Mouse (Mus musculus): ENCODE measurements around the gene Cdk11b. TPM values are rescaled to one million over a fixed set of nuclear protein-coding genes. Genes with fewer than 3 reads are reported as not detected.

The Cdk11b gene
- polyA plus RNA-seq, 1 experiment from 2014 or later = 67.3 TPM

DNA sequence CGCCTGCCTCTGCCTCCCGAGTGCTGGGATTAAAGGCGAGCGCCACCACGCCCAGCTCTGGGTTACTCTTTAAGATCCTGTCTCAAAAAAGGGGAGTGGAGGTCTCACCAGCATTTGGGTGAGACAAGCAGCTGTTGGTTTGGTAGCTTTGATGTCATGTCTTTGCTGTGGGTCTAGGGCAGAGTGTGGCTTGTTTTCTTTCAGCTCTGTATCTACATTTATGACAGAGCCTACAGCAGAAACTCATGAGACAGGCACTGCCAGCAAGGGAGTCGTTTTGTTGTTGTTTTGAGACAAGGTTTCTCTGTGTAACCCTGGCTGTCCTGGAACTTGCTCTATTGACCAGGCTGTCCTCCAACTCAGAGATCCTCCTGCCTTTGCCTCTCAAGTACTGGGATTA, 20.9 kb upstream of the Cdk11b start:
- ATAC-seq (no peak), DNase-seq (ENCODE audit: low spot score) (no peak)
- H3K36me3 ChIP-seq (ENCODE audit: insufficient read depth, low read length) = no peaks in the 10 kb centered on the region
- no peak overlapping the region for H3K4me3 ChIP-seq (ENCODE audit: low read depth, low read length)
- H3K9me3 ChIP-seq (ENCODE audit: low read length) = no peaks in the 10 kb centered on the region
- no peaks in the 10 kb centered on the region for H3K4me1 ChIP-seq (ENCODE audit: insufficient read depth, low read depth, low read length)
- no peak overlapping the region for H3K4me2 ChIP-seq (replicated peaks; ENCODE audit: low read depth, low read length)
- 93% methylated on average over 6 of the region's 6 CpGs for WGBS
- no peak overlapping the region for H3K9ac ChIP-seq (replicated peaks; ENCODE audit: low read depth)
- H3K27me3 ChIP-seq (replicated peaks; ENCODE audit: insufficient read depth, low read length) = no peaks in the 10 kb centered on the region
- no peak for TF ChIP-seq EP300 (IDR thresholded peaks at IDR 0.05)
- no peak for TF ChIP-seq CTCF (IDR thresholded peaks at IDR 0.05)
- H3K27ac ChIP-seq (ENCODE audit: low read length) = no peak overlapping the region

GRCm38 (mm10) chr4:155605132-155605531, 19.5 kb upstream of the Cdk11b start:
- WGBS = 88% methylated on average over 4 of the region's 4 CpGs
- H3K36me3 ChIP-seq (ENCODE audit: insufficient read depth, low read length) = peaks cover 3% of the 10 kb centered on the region; the same call in 1 of the 2 replicates
- H3K4me2 ChIP-seq (replicated peaks; ENCODE audit: low read depth, low read length) = no peak overlapping the region
- no peaks in the 10 kb centered on the region for H3K27me3 ChIP-seq (replicated peaks; ENCODE audit: insufficient read depth, low read length)
- no peaks in the 10 kb centered on the region for H3K4me1 ChIP-seq (ENCODE audit: insufficient read depth, low read depth, low read length)
- no peaks in the 10 kb centered on the region for H3K9me3 ChIP-seq (ENCODE audit: low read length)
- TF ChIP-seq CTCF (IDR thresholded peaks at IDR 0.05) (no peak), EP300 (IDR thresholded peaks at IDR 0.05) (no peak)
- no peak overlapping the region for H3K9ac ChIP-seq (replicated peaks; ENCODE audit: low read depth)
- H3K27ac ChIP-seq (ENCODE audit: low read length) = no peak overlapping the region
- no peak for ATAC-seq
- no peak for DNase-seq (ENCODE audit: low spot score)
- H3K4me3 ChIP-seq (ENCODE audit: low read depth, low read length) = no peak overlapping the region

GRCm38 (mm10) chr4:155606825-155607224, 17.8 kb upstream of the Cdk11b start:
- no peak overlapping the region for H3K4me2 ChIP-seq (replicated peaks; ENCODE audit: low read depth, low read length)
- WGBS = 62% methylated on average over 2 of the region's 2 CpGs
- no peaks in the 10 kb centered on the region for H3K27me3 ChIP-seq (replicated peaks; ENCODE audit: insufficient read depth, low read length)
- ATAC-seq (no peak), DNase-seq (ENCODE audit: low spot score) (no peak)
- no peaks in the 10 kb centered on the region for H3K4me1 ChIP-seq (ENCODE audit: insufficient read depth, low read depth, low read length)
- no peak overlapping the region for H3K4me3 ChIP-seq (ENCODE audit: low read depth, low read length)
- H3K27ac ChIP-seq (ENCODE audit: low read length) = no peak overlapping the region
- no peaks in the 10 kb centered on the region for H3K9me3 ChIP-seq (ENCODE audit: low read length)
- no peak for TF ChIP-seq EP300 (IDR thresholded peaks at IDR 0.05)
- no peak for TF ChIP-seq CTCF (IDR thresholded peaks at IDR 0.05)
- H3K9ac ChIP-seq (replicated peaks; ENCODE audit: low read depth) = no peak overlapping the region
- H3K36me3 ChIP-seq (ENCODE audit: insufficient read depth, low read length) = peaks cover 9% of the 10 kb centered on the region

GRCm38 (mm10) chr4:155611860-155612259, 12.8 kb upstream of the Cdk11b start:
- 91% methylated on average over 3 of the region's 3 CpGs for WGBS
- Histone ChIP-seq H3K36me3 (ENCODE audit: insufficient read depth, low read length) (peaks cover 25% of the 10 kb centered on the region), H3K9me3 (ENCODE audit: low read length) (no peaks in the 10 kb centered on the region), H3K27me3 (replicated peaks; ENCODE audit: insufficient read depth, low read length) (no peaks in the 10 kb centered on the region), H3K4me1 (ENCODE audit: insufficient read depth, low read depth, low read length) (no peaks in the 10 kb centered on the region), H3K9ac (replicated peaks; ENCODE audit: low read depth) (no peak overlapping the region), H3K4me3 (ENCODE audit: low read depth, low read length) (no peak overlapping the region), H3K27ac (ENCODE audit: low read length) (no peak overlapping the region), H3K4me2 (replicated peaks; ENCODE audit: low read depth, low read length) (no peak overlapping the region)
- DNase-seq (ENCODE audit: low spot score) = no peak
- TF ChIP-seq CTCF (IDR thresholded peaks at IDR 0.05) (no peak), EP300 (IDR thresholded peaks at IDR 0.05) (no peak)
- ATAC-seq = no peak

DNA sequence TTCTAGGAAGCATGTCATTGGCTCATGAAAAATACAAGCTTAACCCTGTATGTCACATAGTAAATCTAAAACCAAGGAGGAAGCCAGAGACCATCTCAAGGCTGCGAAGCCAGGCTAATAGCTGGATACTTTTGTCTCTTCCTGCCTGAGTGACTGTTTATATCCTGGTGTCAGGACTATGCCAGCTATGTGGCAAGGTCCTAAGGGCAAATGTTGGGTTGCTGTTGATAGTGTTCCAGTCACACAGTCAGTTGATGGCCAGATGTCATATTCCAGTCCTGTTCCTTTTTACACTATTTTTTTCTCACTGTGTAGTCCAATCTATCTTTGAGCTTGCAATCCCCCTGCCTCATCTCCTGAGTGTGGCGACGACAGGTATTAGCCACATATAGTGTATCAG, 11.4 kb upstream of the Cdk11b start:
- TF ChIP-seq CTCF (IDR thresholded peaks at IDR 0.05) = no peak
- TF ChIP-seq EP300 (IDR thresholded peaks at IDR 0.05) = no peak

GRCm38 (mm10) chr4:155618321-155618720, 6.3 kb upstream of the Cdk11b start:
- 86% methylated on average over 5 of the region's 5 CpGs for WGBS
- no peaks in the 10 kb centered on the region for H3K4me1 ChIP-seq (ENCODE audit: insufficient read depth, low read depth, low read length)
- peaks cover 27% of the 10 kb centered on the region for H3K36me3 ChIP-seq (ENCODE audit: insufficient read depth, low read length)
- DNase-seq (ENCODE audit: low spot score) (no peak), ATAC-seq (no peak)
- no peak overlapping the region for H3K4me2 ChIP-seq (replicated peaks; ENCODE audit: low read depth, low read length)
- no peak overlapping the region for H3K4me3 ChIP-seq (ENCODE audit: low read depth, low read length)
- no peak overlapping the region for H3K27ac ChIP-seq (ENCODE audit: low read length)
- TF ChIP-seq EP300 (IDR thresholded peaks at IDR 0.05) (no peak), CTCF (IDR thresholded peaks at IDR 0.05) (no peak)
- no peak overlapping the region for H3K9ac ChIP-seq (replicated peaks; ENCODE audit: low read depth)
- no peaks in the 10 kb centered on the region for H3K9me3 ChIP-seq (ENCODE audit: low read length)
- H3K27me3 ChIP-seq (replicated peaks; ENCODE audit: insufficient read depth, low read length) = no peaks in the 10 kb centered on the region

More for the DNA sequence above, 11.4 kb upstream of the Cdk11b start:
- Histone ChIP-seq H3K27me3 (replicated peaks; ENCODE audit: insufficient read depth, low read length) (no peaks in the 10 kb centered on the region), H3K4me1 (ENCODE audit: insufficient read depth, low read depth, low read length) (no peaks in the 10 kb centered on the region), H3K36me3 (ENCODE audit: insufficient read depth, low read length) (peaks cover 31% of the 10 kb centered on the region), H3K27ac (ENCODE audit: low read length) (no peak overlapping the region), H3K9me3 (ENCODE audit: low read length) (no peaks in the 10 kb centered on the region), H3K9ac (replicated peaks; ENCODE audit: low read depth) (no peak overlapping the region), H3K4me3 (ENCODE audit: low read depth, low read length) (no peak overlapping the region), H3K4me2 (replicated peaks; ENCODE audit: low read depth, low read length) (no peak overlapping the region)
- DNase-seq (ENCODE audit: low spot score) (no peak), ATAC-seq (no peak)
- 83% methylated on average over 3 of the region's 3 CpGs for WGBS

DNA sequence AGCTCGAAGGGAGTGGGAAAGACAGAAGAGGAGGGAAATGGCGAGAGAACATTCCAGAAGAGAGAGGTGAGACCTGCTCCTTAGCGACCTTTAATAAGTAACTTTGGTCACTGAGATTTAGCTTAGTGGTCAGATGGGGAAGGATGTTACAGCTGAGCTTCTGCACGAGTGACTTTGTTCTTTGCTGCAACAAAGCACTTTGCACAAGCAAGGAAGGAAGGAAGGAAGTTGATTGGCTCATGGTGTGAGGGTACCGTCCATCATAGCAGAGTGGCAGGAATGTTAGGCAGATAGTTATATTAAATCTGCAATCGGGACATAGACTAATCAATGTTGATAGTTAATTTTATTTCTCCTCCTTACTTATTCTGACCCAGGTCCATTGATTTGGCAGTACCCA, 5.6 kb downstream of the Cdk11b start:
- DNase-seq (ENCODE audit: low spot score) (no peak), ATAC-seq (no peak)
- Histone ChIP-seq H3K27ac (ENCODE audit: low read length) (no peak overlapping the region), H3K27me3 (replicated peaks; ENCODE audit: insufficient read depth, low read length) (no peaks in the 10 kb centered on the region), H3K9ac (replicated peaks; ENCODE audit: low read depth) (no peak overlapping the region), H3K36me3 (ENCODE audit: insufficient read depth, low read length) (peaks cover 37% of the 10 kb centered on the region), H3K4me3 (ENCODE audit: low read depth, low read length) (no peak overlapping the region), H3K9me3 (ENCODE audit: low read length) (no peaks in the 10 kb centered on the region), H3K4me2 (replicated peaks; ENCODE audit: low read depth, low read length) (no peak overlapping the region), H3K4me1 (ENCODE audit: insufficient read depth, low read depth, low read length) (no peaks in the 10 kb centered on the region; the same call in 1 of the 2 replicates)
- no peak for TF ChIP-seq EP300 (IDR thresholded peaks at IDR 0.05)
- TF ChIP-seq CTCF (IDR thresholded peaks at IDR 0.05) = no peak
- 68% methylated on average over 6 of the region's 6 CpGs for WGBS

Measured in lung, postnatal 0 days (tissue).